Mouse (Mus musculus): Measurements from ENCODE around the gene Fnbp1. TPM values are rescaled to one million over a fixed set of nuclear protein-coding genes. Genes with fewer than 3 reads are reported as not detected.

The Fnbp1 gene
- 138 and 180 TPM in 2 replicates for polyA plus RNA-seq (2012; ENCODE audit: low replicate concordance)

GRCm38 (mm10) chr2:31141867-31142454 lies at the start of gene Fnbp1:
Gene Fnbp1 (minus strand): TSS chr2:31142008.

GRCm38 (mm10) chr2:31151892-31152812 lies 10.3 kb upstream of the Fnbp1 start, which contains the start of gene Gpr107:
Gene Gpr107 (plus strand): TSS chr2:31152316.

GRCm38 (mm10) chr2:30981790-30982513 lies 159.9 kb downstream of the Fnbp1 start, which contains the start of the genes BC005624 and Usp20:
Gene BC005624 (minus strand): TSS chr2:30982201.
Gene Usp20 (plus strand): TSS chr2:30982279.

Other genes starting within 250 kb of the Fnbp1 start
- gene Ptges, start 212.1 kb downstream of the Fnbp1 start, polyA plus RNA-seq (2012; ENCODE audit: low replicate concordance) = 0.08 and 0.82 TPM in 2 replicates
- gene Tor1b, start 189.0 kb downstream of the Fnbp1 start, polyA plus RNA-seq (2012; ENCODE audit: low replicate concordance) = 24.2 and 45.0 TPM in 2 replicates
- gene Tor1a, start 174.1 kb downstream of the Fnbp1 start, polyA plus RNA-seq (2012; ENCODE audit: low replicate concordance) = 104 and 174 TPM in 2 replicates
- gene BC005624, start 159.8 kb downstream of the Fnbp1 start, polyA plus RNA-seq (2012; ENCODE audit: low replicate concordance) = 7.9 and 25.7 TPM in 2 replicates
- gene Usp20, start 159.7 kb downstream of the Fnbp1 start, polyA plus RNA-seq (2012; ENCODE audit: low replicate concordance) = 9.3 and 25.8 TPM in 2 replicates
- gene Gpr107, start 10.3 kb upstream of the Fnbp1 start, polyA plus RNA-seq (2012; ENCODE audit: low replicate concordance) = 9.4 and 11.9 TPM in 2 replicates
- gene Ncs1, start 103.8 kb upstream of the Fnbp1 start, polyA plus RNA-seq (2012; ENCODE audit: low replicate concordance) = 0.58 and 0.62 TPM in 2 replicates
- gene Hmcn2, start 172.4 kb upstream of the Fnbp1 start, polyA plus RNA-seq (2012; ENCODE audit: low replicate concordance) = 0.16 and 0.17 TPM in 2 replicates

All from hematopoietic multipotent progenitor cell, adult 10-12 weeks (in vitro differentiated cells).